Mouse (Mus musculus): ENCODE measurements around the gene Ppp1r14a.

GRCm38 (mm10) chr7:29313572-29314261 is 24.6 kb downstream of the Ppp1r14a start:
- TF ChIP-seq CTCF (IDR thresholded peaks at IDR 0.05 in 2 of 3, conservative IDR thresholded peaks at IDR 0.05 in 1 of 3; ENCODE audit: control insufficient read depth in 1 of 3, insufficient read depth in 1 of 3, low read depth in 2 of 3, low read length in 3 of 3, poor library complexity in 1 of 3, severe bottlenecking in 1 of 3) (no peak), MAZ (IDR thresholded peaks at IDR 0.05; ENCODE audit: low read depth, low read length) (no peak)

All from MEL (cell line).